11 mouse cellular contexts compared by ENCODE assay signal in genomic region chr2:32884745-32885144, GRCm38 (mm10). TPM values are rescaled to one million over a fixed set of nuclear protein-coding genes. Genes with fewer than 3 reads are reported as not detected.
DNase-seq lines count a peak whose midpoint lies in the region; ATAC-seq and TF ChIP-seq lines count a peak whose summit lies in the region.
"Had no signal": no experiment of that assay in that cellular context is flagged by ENCODE, and none has a peak within 500 bp of the region (broad histone marks: within the 10 kb centered on the region; RNA-seq: fewer than 3 reads in every experiment).

No protein-coding gene starts in this region.

- TF ChIP-seq EP300 in heart, adult 2 months (IDR thresholded peaks at IDR 0.05; ENCODE audit: insufficient read depth, low read depth, low read length): no peak

- 29% methylated on average over 7 of the region's 7 CpGs for WGBS in heart, adult 2 months
- WGBS in embryonic facial prominence, embryonic 10.5 days: 25% methylated on average over 7 of the region's 7 CpGs
- WGBS in limb, embryonic 14.5 days: 21% methylated on average over 7 of the region's 7 CpGs

- ATAC-seq in limb, embryonic 14.5 days (ENCODE audit: low FRiP score, low read depth): no peak
- ATAC-seq: midbrain, embryonic 16.5 days had no signal

- H3K27me3 ChIP-seq in heart, adult 2 months (ENCODE audit: control insufficient read depth, insufficient read depth, low read length): no peaks in the 10 kb centered on the region
- no peaks in the 10 kb centered on the region for H3K27me3 ChIP-seq in embryonic facial prominence, embryonic 10.5 days (replicated peaks; ENCODE audit: low read depth, poor library complexity, severe bottlenecking)
- H3K27me3 ChIP-seq in limb, embryonic 14.5 days (ENCODE audit: control insufficient read depth, insufficient read depth, low read length): no peaks in the 10 kb centered on the region

- H3K4me2 ChIP-seq in limb, embryonic 14.5 days (replicated peaks; ENCODE audit: low read depth, low read length, severe bottlenecking): no peak overlapping the region

- H3K79me2 ChIP-seq in heart, adult 2 months (replicated peaks; ENCODE audit: control insufficient read depth, insufficient read depth, low read length): peaks cover 5% of the 10 kb centered on the region

- no peak for DNase-seq in heart, adult 2 months
- DNase-seq in heart, postnatal 36 days: no peak
- no peak for DNase-seq in layer of hippocampus, adult 2 months (ENCODE audit: low spot score in 2 of 2)
- no peak for DNase-seq in layer of hippocampus, adult 18-20 months (ENCODE audit: low spot score in 2 of 2)
- peak; percentile 54 for DNase-seq in embryonic facial prominence, embryonic 10.5 days (ENCODE audit: low spot score)
- DNase-seq in limb, embryonic 14.5 days (ENCODE audit: low spot score): no peak
- no peak for DNase-seq in adrenal gland, adult 18-20 months (ENCODE audit: low spot score in 2 of 2)
- DNase-seq in layer of hippocampus, postnatal 36 days: no peak
- DNase-seq: thymus, adult 18-20 months had no signal

- H3K27ac ChIP-seq in heart, adult 2 months: peak overlapping the region; percentile 65
- peak overlapping the region; percentile 32; the same call in 1 of the 2 replicates for H3K27ac ChIP-seq in layer of hippocampus, adult 2 months
- H3K27ac ChIP-seq in embryonic facial prominence, embryonic 10.5 days (replicated peaks): peak overlapping the region; percentile 71
- peak overlapping the region; percentile 3; the same call in 1 of the 2 replicates for H3K27ac ChIP-seq in limb, embryonic 14.5 days (replicated peaks; ENCODE audit: low read depth, low read length)

- no peaks in the 10 kb centered on the region for H3K9me3 ChIP-seq in embryonic facial prominence, embryonic 10.5 days
- H3K9me3 ChIP-seq in limb, embryonic 14.5 days (ENCODE audit: control insufficient read depth, low read length): no peaks in the 10 kb centered on the region

- H3K36me3 ChIP-seq in heart, adult 2 months (ENCODE audit: control insufficient read depth, insufficient read depth, low read length): no peaks in the 10 kb centered on the region; the same call in 1 of the 2 replicates
- peaks cover 5% of the 10 kb centered on the region; the same call in 1 of the 2 replicates for H3K36me3 ChIP-seq in embryonic facial prominence, embryonic 10.5 days (replicated peaks)
- no peaks in the 10 kb centered on the region; the same call in 1 of the 2 replicates for H3K36me3 ChIP-seq in limb, embryonic 14.5 days (ENCODE audit: control insufficient read depth, insufficient read depth, low read length)

- intact Hi-C loops in heart, adult 2 months (cut with DNase I): no loop called here
- intact Hi-C loops in heart, postnatal 36 days (cut with DNase I): loop anchor here (2.0 kb wide), 1 partner anchor 14 kb away; no protein-coding TSS in a partner anchor

- peaks cover 27% of the 10 kb centered on the region for H3K4me1 ChIP-seq in heart, adult 2 months (ENCODE audit: control insufficient read depth, insufficient read depth, low read length)
- H3K4me1 ChIP-seq in embryonic facial prominence, embryonic 10.5 days: peaks cover 92% of the 10 kb centered on the region
- H3K4me1 ChIP-seq in limb, embryonic 14.5 days (ENCODE audit: control insufficient read depth, insufficient read depth, low read length): peaks cover 55% of the 10 kb centered on the region

- TF ChIP-seq POLR2A in heart, adult 2 months (IDR thresholded peaks at IDR 0.05; ENCODE audit: insufficient read depth, low read depth, low read length): no peak
- TF ChIP-seq POLR2A in limb, embryonic 14.5 days (IDR thresholded peaks at IDR 0.05; ENCODE audit: borderline replicate concordance, extremely low read depth, insufficient read depth, insufficient read length): no peak

- TF ChIP-seq CTCF in heart, adult 2 months (IDR thresholded peaks at IDR 0.05): no peak
- TF ChIP-seq CTCF in layer of hippocampus, adult 2 months (conservative IDR thresholded peaks at IDR 0.05): no peak

- H3K4me3 ChIP-seq in heart, adult 2 months: no peak overlapping the region
- no peak overlapping the region for H3K4me3 ChIP-seq in layer of hippocampus, adult 2 months
- H3K4me3 ChIP-seq in embryonic facial prominence, embryonic 10.5 days: peak overlapping the region; percentile 17; the same call in 1 of the 2 replicates
- H3K4me3 ChIP-seq in limb, embryonic 14.5 days (replicated peaks; ENCODE audit: low read length): no peak overlapping the region
- H3K4me3 ChIP-seq: erythroblast, embryonic 14.5 days had no signal

- no peak overlapping the region for H3K9ac ChIP-seq in heart, adult 2 months (ENCODE audit: low read depth, low read length)
- H3K9ac ChIP-seq in limb, embryonic 14.5 days (ENCODE audit: low read depth, low read length, severe bottlenecking): no peak overlapping the region

RNA-seq across cellular contexts. Expression of gene Fam129b, which starts 8.8 kb away (rescaled TPM):
- 10 to 100 TPM; 19.5 to 20.0 TPM for total RNA-seq in heart, adult 2 months (2021)
- polyA plus RNA-seq in heart, adult 2 months (2012; rRNA removed): 21.0 and 21.5 TPM in 2 replicates
- total RNA-seq in heart, postnatal 36 days (2021): 10 to 100 TPM; 22.5 to 26.9 TPM
- total RNA-seq in layer of hippocampus, adult 2 months (2021): 10 to 100 TPM; 14.5 to 14.9 TPM
- total RNA-seq in layer of hippocampus, adult 18-20 months (2021): 10 to 100 TPM; 18.0 to 21.1 TPM
- 43.9 and 46.4 TPM in 2 replicates for polyA plus RNA-seq in embryonic facial prominence, embryonic 10.5 days (2016; fragmentation: Nextera tagmentation; extraction: Ambion mirVana)
- polyA plus RNA-seq in limb, embryonic 14.5 days (2012; rRNA removed): 73.5 and 81.0 TPM in 2 replicates
- polyA plus RNA-seq in limb, embryonic 14.5 days (2014; fragmentation: Nextera tagmentation; extraction: Ambion mirVana): 45.9 and 46.2 TPM in 2 replicates
- 10 to 100 TPM; 19.1 to 32.7 TPM for total RNA-seq in adrenal gland, adult 18-20 months (2021)
- total RNA-seq in layer of hippocampus, postnatal 36 days (2021): 10 to 100 TPM; 14.0 to 17.7 TPM

RNA-seq across cellular contexts. Expression of gene Stxbp1, which starts 37.7 kb away (rescaled TPM):
- 10 to 100 TPM in 1 of 2 experiments, 1 to 10 TPM in 1; 9.8 to 11.4 TPM for total RNA-seq in heart, adult 2 months (2021)
- 14.4 and 15.6 TPM in 2 replicates for polyA plus RNA-seq in heart, adult 2 months (2012; rRNA removed)
- total RNA-seq in heart, postnatal 36 days (2021): 10 to 100 TPM; 10.1 to 14.3 TPM
- total RNA-seq in layer of hippocampus, adult 2 months (2021): 100 to 1,000 TPM; 550 to 603 TPM
- total RNA-seq in layer of hippocampus, adult 18-20 months (2021): 100 to 1,000 TPM; 613 to 617 TPM
- 24.4 and 25.1 TPM in 2 replicates for polyA plus RNA-seq in embryonic facial prominence, embryonic 10.5 days (2016; fragmentation: Nextera tagmentation; extraction: Ambion mirVana)
- 22.2 and 22.3 TPM in 2 replicates for polyA plus RNA-seq in limb, embryonic 14.5 days (2012; rRNA removed)
- polyA plus RNA-seq in limb, embryonic 14.5 days (2014; fragmentation: Nextera tagmentation; extraction: Ambion mirVana): 15.8 and 20.8 TPM in 2 replicates
- 10 to 100 TPM; 22.1 to 36.6 TPM for total RNA-seq in adrenal gland, adult 18-20 months (2021)
- total RNA-seq in layer of hippocampus, postnatal 36 days (2021): 100 to 1,000 TPM; 561 to 604 TPM

Comparison
In these comparisons a context has a peak if more than half of its experiments do, and no peak if none do; other contexts are left out.
1. H3K27ac ChIP-seq: peak in every context shown above with its lines; median percentile 71 in embryonic facial prominence, embryonic 10.5 days; 65 in heart, adult 2 months; 32 in layer of hippocampus, adult 2 months; 3 in limb, embryonic 14.5 days.
2. RNA of gene Stxbp1, which starts 37.7 kb away (total RNA-seq): 613 to 617 TPM in layer of hippocampus, adult 18-20 months, 561 to 604 TPM in layer of hippocampus, postnatal 36 days and 550 to 603 TPM in layer of hippocampus, adult 2 months; 22.1 to 36.6 TPM in adrenal gland, adult 18-20 months, 10.1 to 14.3 TPM in heart, postnatal 36 days and 9.8 to 11.4 TPM in heart, adult 2 months; every median in the first group is over 10 times any median in the second.